Mouse (Mus musculus): ENCODE measurements around the gene Mrpl24.

Gene Mrpl24

GRCm38 (mm10) chr3:87947811-87948199, 28.5 kb downstream of the Mrpl24 start:
- no peak for DNase-seq

GRCm38 (mm10) chr3:87948378-87949265, 29.3 kb downstream of the Mrpl24 start, which contains the start of gene Crabp2:
Gene Crabp2 (plus strand): TSS chr3:87948666.
- no peak for DNase-seq

- DNase-seq, result no peak
These were observed 30.1 kb downstream of the Mrpl24 start for GRCm38 (mm10) chr3:87949266-87949954.

- no peak for DNase-seq
These were observed 30.7 kb downstream of the Mrpl24 start for GRCm38 (mm10) chr3:87949955-87950515.

DNA sequence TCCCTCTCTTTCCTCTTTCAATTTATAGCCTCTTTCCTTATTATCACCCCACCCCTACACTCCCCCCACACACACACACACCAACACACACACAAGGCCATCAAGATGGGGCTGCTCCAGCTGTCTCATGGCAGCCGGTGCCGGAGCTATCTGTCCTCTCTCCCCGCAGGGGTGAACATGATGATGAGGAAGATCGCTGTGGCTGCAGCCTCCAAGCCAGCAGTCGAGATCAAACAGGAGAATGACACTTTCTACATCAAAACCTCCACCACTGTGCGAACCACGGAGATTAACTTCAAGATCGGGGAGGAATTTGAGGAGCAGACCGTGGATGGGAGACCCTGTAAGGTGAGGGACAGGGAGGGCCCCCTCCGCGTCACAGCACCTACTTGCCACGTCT, 32.6 kb downstream of the Mrpl24 start:
- DNase-seq, result no peak

DNA sequence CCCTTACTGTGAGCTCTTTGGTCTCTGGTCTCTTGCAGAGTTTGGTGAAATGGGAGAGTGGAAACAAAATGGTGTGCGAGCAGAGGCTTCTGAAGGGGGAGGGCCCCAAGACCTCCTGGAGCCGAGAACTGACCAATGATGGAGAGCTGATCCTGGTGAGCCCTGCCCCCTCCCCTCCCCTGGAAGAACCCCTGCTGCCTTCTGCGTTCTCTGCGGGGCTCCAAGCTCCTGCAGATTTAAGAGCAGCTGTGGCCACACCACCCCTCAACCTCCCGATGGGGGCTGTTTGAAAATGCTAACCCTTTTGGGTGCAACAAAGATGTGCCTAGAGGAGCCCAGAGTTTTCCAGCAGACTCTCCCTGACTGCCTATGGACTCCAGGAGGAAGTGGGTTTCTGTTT, 33.1 kb downstream of the Mrpl24 start:
- DNase-seq, result no peak

- DNase-seq, result no peak
These were observed 38.8 kb downstream of the Mrpl24 start for GRCm38 (mm10) chr3:87958056-87958455.

- DNase-seq, result no peak
These were observed 39.2 kb downstream of the Mrpl24 start for GRCm38 (mm10) chr3:87958476-87958875.

DNA sequence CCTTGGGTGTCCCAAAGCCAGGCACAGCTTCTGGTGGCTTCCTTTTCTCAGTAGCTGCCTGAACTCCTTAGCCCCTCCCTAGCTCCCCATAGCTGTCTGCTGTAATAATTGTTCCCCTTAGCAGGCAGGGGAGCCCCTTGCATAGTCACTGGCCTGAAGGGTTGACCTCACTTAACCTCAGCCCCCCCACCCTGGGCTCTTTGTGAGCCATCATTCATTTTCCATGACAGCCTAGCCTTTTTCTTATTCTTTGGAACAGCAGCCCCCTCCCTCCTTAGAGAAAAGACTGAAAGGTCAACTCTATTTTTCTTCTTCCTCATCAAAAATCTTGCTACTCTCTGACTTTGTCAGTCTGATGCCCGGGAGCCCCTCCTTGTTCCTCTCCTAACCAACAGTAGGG, 39.7 kb downstream of the Mrpl24 start:
- DNase-seq, result no peak

DNA sequence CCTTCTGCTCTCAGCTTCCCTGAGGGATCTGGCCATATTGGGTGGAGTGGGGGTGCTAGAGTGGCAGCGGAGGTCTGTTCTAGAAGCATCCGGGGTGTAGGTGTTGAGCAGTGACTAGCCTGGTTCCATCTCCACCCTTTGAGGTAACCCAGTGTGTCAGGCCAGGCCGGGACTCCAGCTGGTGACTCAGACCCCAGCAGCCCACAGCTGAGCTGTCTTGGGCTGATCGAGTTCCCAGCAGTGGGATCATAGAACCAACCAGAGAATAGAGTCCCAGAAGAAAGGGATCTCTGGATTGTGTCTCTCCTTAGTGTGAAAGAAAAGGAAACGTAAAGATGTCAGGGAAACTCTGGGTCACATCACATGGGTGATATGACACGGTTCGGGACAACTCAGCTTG, 40.1 kb downstream of the Mrpl24 start:
- no peak for DNase-seq

DNA sequence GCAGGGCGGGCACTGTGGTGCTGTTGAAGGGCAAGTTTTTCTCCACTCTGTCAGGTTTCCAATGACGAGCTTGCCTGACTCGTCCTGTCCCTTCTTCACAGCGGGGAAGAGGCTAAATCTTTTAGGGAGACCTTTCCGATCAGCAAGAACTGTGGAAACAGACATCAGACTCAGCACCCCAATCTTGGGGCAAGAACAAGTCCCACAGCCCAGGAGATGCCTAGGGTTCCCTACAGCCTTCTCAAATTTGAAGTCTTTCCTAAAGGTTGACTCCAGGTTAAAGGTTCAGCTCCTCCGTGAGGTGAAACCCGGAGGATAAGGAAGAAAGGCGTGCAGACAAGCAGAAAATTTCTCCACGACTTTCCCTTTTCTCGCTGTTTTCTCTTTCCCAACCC, 40.9 kb downstream of the Mrpl24 start:
- no peak for DNase-seq

GRCm38 (mm10) chr3:87960586-87961191, 41.4 kb downstream of the Mrpl24 start:
- DNase-seq, result peak; percentile 67 to 74

DNA sequence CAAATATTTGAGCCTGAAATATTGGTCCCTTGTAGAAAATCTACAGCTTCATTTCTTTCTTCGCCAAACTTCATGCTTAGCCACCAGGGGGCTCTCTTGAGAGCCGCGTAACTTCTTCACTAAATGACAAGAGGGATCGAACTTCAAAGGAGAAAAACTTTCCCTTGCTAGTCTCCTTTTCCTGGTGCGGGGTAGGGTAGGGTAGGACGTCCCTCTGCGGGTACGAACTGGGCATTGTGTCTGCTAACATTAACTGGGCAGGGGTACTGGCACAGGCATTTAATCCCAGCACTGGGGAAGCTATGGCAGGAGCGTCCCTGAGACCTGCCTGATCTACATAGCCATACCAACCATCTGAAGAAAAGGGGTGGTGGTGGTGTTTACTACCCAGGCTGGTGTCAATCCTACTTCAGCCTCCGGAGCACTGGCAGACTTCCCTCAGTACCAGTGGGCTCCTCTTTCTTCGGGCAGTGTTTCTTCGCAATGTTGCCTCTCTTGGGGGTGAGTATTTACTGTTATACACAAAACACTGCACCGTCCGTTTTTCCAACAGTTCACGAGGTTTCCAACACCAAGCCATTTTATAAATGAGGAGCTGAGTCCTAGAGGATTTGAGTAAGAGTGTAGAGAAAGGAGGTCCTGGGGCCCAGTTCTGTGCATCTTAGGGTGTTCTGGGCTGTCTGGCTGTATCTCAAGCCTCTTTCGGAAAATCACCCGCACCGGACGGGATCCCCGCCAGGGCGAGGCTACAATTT, 51.1 kb downstream of the Mrpl24 start:
- DNase-seq, result peak; percentile 34 to 47

GRCm38 (mm10) chr3:87970939-87971488, 51.7 kb downstream of the Mrpl24 start, which contains the start of gene Nes:
Gene Nes (plus strand): TSS chr3:87971078.
- DNase-seq, result peak; percentile 17 to 29

DNA sequence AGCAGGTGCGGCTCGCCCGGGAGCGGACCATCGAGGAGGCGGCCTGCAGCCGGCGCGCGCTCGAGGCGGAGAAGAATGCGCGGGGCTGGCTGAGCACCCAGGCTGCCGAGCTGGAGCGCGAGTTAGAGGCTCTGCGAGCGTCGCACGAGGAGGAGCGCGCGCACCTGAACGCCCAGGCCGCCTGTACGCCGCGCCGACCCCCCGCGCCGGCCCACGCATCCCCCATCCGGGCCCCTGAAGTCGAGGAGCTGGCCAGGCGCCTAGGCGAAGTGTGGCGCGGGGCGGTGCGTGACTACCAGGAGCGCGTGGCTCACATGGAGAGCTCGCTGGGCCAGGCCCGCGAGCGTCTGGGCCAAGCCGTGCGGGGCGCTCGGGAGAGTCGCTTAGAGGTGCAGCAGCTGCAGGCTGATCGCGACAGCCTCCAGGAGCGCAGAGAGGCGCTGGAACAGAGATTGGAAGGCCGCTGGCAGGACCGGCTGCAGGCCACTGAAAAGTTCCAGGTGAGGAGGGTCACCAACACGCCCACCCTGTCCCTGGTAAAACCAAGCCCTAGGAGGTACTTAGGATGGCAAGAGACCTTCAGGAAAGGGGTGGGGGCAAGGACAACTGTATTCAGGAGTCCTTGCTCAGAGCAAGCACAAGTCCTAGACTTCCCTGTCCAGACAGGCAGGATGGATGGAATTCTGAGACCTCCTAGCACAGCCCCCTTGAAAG, 52.3 kb downstream of the Mrpl24 start:
- no peak for DNase-seq

DNA sequence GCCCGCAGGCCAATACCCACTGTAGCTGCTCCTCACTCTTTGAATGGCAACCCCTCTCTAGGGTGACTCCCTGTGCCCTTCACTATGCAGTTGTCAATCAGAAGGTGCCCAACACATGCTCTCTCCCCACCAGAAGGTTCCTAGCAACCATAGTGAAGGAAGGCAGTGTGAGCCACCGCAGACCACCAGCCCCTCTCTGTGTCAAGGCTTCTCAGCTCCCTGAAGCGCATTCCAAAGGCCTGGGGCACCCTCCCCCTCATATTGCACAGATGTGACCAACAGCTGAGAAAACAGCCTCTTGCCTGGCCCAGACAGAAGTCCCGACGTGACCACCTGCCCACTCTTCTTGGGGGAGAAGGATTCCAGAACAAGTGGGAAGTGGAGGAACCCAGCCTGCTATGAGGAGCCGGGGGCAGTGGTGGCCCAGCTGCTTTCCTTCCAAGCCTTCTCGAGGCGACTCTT, 52.9 kb downstream of the Mrpl24 start:
- no peak for DNase-seq

DNA sequence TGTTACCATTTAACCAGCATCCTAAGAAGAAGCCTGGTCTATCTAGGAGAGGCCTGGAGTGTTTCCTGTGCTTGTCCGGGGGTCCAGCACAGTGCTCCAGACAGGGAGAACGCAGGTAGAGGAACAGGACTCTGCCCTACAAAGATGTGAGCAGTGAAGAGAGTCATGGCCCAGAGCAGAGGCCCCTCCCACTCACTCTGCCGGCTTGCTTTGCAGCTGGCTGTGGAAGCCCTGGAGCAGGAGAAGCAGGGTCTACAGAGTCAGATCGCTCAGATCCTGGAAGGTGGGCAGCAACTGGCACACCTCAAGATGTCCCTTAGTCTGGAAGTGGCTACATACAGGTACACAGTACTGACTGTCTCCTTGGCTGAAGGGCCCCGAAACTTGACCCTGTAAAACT, 53.5 kb downstream of the Mrpl24 start:
- no peak for DNase-seq

All from thymus, postnatal 36 days (tissue).